In genomic region chr2:93218353-93218990, GRCm38 (mm10) we compare ENCODE assay signal across 17 mouse cellular contexts. TPM values are rescaled to one million over a fixed set of nuclear protein-coding genes. Genes with fewer than 3 reads are reported as not detected.
DNase-seq lines count a peak whose midpoint lies in the region; TF ChIP-seq lines count a peak whose summit lies in the region.
"Had no signal": no experiment of that assay in that cellular context is flagged by ENCODE, and none has a peak within 500 bp of the region (broad histone marks: within the 10 kb centered on the region; RNA-seq: fewer than 3 reads in every experiment).

No protein-coding gene starts in this region.

- peak; percentile 41 for DNase-seq in cerebellum, adult 9-11 months
- DNase-seq in cerebellum, postnatal 4 days (ENCODE audit: low spot score in 2 of 2): no peak
- no peak for DNase-seq in layer of hippocampus, adult 2 months (ENCODE audit: low spot score in 2 of 2)
- no peak for DNase-seq in layer of hippocampus, postnatal 36 days
- no peak for DNase-seq in CH12.LX (ENCODE audit: extremely low read depth)
- peak; percentile 45 for DNase-seq in adrenal gland, postnatal 25 days
- DNase-seq in frontal cortex, postnatal 36 days (ENCODE audit: low spot score in 2 of 2): no peak
- no peak for DNase-seq in urinary bladder, postnatal 14 days (ENCODE audit: low spot score)
- DNase-seq: B cell, adult 2 months; kidney, adult 18-20 months; kidney, postnatal 36 days; liver, embryonic 13.5 days; right cerebral cortex, postnatal 4 days; thymus, adult 2 months had no signal

- H3K4me2 ChIP-seq in CH12.LX (ENCODE audit: insufficient read depth, low read depth, poor library complexity, severe bottlenecking): peak overlapping the region; percentile 44
- H3K4me2 ChIP-seq: heart, embryonic 15.5 days; hindbrain, embryonic 14.5 days; liver, embryonic 13.5 days; midbrain, embryonic 12.5 days had no signal

- peaks cover 13% of the 10 kb centered on the region for H3K27me3 ChIP-seq in CH12.LX (replicated peaks)
- H3K27me3 ChIP-seq: heart, embryonic 15.5 days; liver, embryonic 13.5 days had no signal

- H3K4me3 ChIP-seq in layer of hippocampus, adult 2 months: no peak overlapping the region
- no peak overlapping the region for H3K4me3 ChIP-seq in CH12.LX (replicated peaks in 1 of 3; ENCODE audit: low read depth in 2 of 3, low read length in 2 of 3, poor library complexity in 1 of 3)
- H3K4me3 ChIP-seq: heart, embryonic 15.5 days; liver, embryonic 13.5 days; midbrain, embryonic 12.5 days had no signal

- no peaks in the 10 kb centered on the region for H3K36me3 ChIP-seq in CH12.LX (replicated peaks in 1 of 2; ENCODE audit: control insufficient read depth in 1 of 2, insufficient read depth in 1 of 2, low read length in 1 of 2)
- H3K36me3 ChIP-seq: liver, embryonic 13.5 days had no signal

- H3K9me3 ChIP-seq in CH12.LX (replicated peaks; ENCODE audit: low read length): no peaks in the 10 kb centered on the region
- H3K9me3 ChIP-seq: heart, embryonic 15.5 days; liver, embryonic 13.5 days; midbrain, embryonic 12.5 days had no signal

- H3K4me1 ChIP-seq in CH12.LX (ENCODE audit: control insufficient read depth in 1 of 2, insufficient read depth in 2 of 2): peaks cover 47 to 49% of the 10 kb centered on the region in 2 experiments

- in situ Hi-C loops in CH12.LX (cut with MboI; ENCODE audit: low pct_ligation_motif_present, low pct_unique_long_range_greater_than_20kb, low sequenced_read_pairs): loop anchor here (5.0 to 25.0 kb wide), 2 partner anchors 189 to 544 kb away; no protein-coding TSS in a partner anchor

- no peak for TF ChIP-seq CTCF in layer of hippocampus, adult 2 months (conservative IDR thresholded peaks at IDR 0.05)
- TF ChIP-seq CTCF in CH12.LX (conservative IDR thresholded peaks at IDR 0.05 in 1 of 2, IDR thresholded peaks at IDR 0.05 in 1 of 2; ENCODE audit: low read depth in 2 of 2, low read length in 2 of 2): no peak

- dilution Hi-C loops in CH12.LX (cut with MboI; ENCODE audit: extremely low pct_ligation_motif_present, extremely low pct_unique_long_range_greater_than_20kb, low sequenced_read_pairs): no loop called here

- no peak overlapping the region for H3K9ac ChIP-seq in CH12.LX (ENCODE audit: insufficient read depth, low read depth)
- H3K9ac ChIP-seq: heart, embryonic 15.5 days; hindbrain, embryonic 14.5 days; liver, embryonic 13.5 days; midbrain, embryonic 12.5 days had no signal

- no peak for TF ChIP-seq POLR2A in CH12.LX (IDR thresholded peaks at IDR 0.05; ENCODE audit: low read depth, low read length)

- peak overlapping the region; percentile 87; the same call in 1 of the 2 replicates for H3K27ac ChIP-seq in layer of hippocampus, adult 2 months
- H3K27ac ChIP-seq in CH12.LX (ENCODE audit: insufficient read depth, low read depth): peak overlapping the region; percentile 48
- H3K27ac ChIP-seq: heart, embryonic 15.5 days; hindbrain, embryonic 14.5 days; liver, embryonic 13.5 days had no signal

- TF ChIP-seq RAD21 in CH12.LX (IDR thresholded peaks at IDR 0.05; ENCODE audit: low read depth, low read length): no peak

- no peaks in the 10 kb centered on the region for H3K79me2 ChIP-seq in CH12.LX (replicated peaks; ENCODE audit: control insufficient read depth, extremely low read depth, insufficient read depth, poor library complexity, severe bottlenecking)

- no peak for TF ChIP-seq EP300 in CH12.LX (IDR thresholded peaks at IDR 0.05; ENCODE audit: low read length)

TF ChIP-seq in CH12.LX, 34 proteins besides CTCF, POLR2A, EP300 and RAD21:
- no peak for TF ChIP-seq JUND (conservative IDR thresholded peaks at IDR 0.05; ENCODE audit: low read depth, low read length)
- no peak for TF ChIP-seq GABPA (IDR thresholded peaks at IDR 0.05; ENCODE audit: insufficient replicate concordance, low read depth, low read length)
- TF ChIP-seq MXI1 (IDR thresholded peaks at IDR 0.05; ENCODE audit: low read depth, low read length): no peak
- TF ChIP-seq BHLHE40 (IDR thresholded peaks at IDR 0.05; ENCODE audit: low read depth, low read length): no peak
- TF ChIP-seq MYC (IDR thresholded peaks at IDR 0.05; ENCODE audit: low read depth, low read length): no peak
- TF ChIP-seq NRF1 (IDR thresholded peaks at IDR 0.05; ENCODE audit: low read depth, low read length): no peak
- no peak for TF ChIP-seq MAX (IDR thresholded peaks at IDR 0.05; ENCODE audit: low read length)
- no peak for TF ChIP-seq ETS1 (conservative IDR thresholded peaks at IDR 0.05; ENCODE audit: low read depth, low read length)
- no peak for TF ChIP-seq E2F4 (IDR thresholded peaks at IDR 0.05; ENCODE audit: insufficient replicate concordance, low read depth, low read length)
- no peak for TF ChIP-seq UBTF (IDR thresholded peaks at IDR 0.05; ENCODE audit: low read depth, low read length)
- TF ChIP-seq POLR2AphosphoS2 (IDR thresholded peaks at IDR 0.05; ENCODE audit: low read depth, low read length): no peak
- no peak for TF ChIP-seq ZC3H11A (IDR thresholded peaks at IDR 0.05; ENCODE audit: low read depth, low read length)
- no peak for TF ChIP-seq SIN3A (IDR thresholded peaks at IDR 0.05; ENCODE audit: low read length)
- TF ChIP-seq IRF4 (IDR thresholded peaks at IDR 0.05; ENCODE audit: low read depth, low read length): no peak
- TF ChIP-seq JUN (IDR thresholded peaks at IDR 0.05; ENCODE audit: insufficient read depth, low read depth, low read length): no peak
- TF ChIP-seq CHD1 (IDR thresholded peaks at IDR 0.05; ENCODE audit: low read depth, low read length): no peak
- no peak for TF ChIP-seq MAZ (IDR thresholded peaks at IDR 0.05; ENCODE audit: low read depth, low read length)

RNA-seq across cellular contexts. Expression of gene Trp53i11, which starts 31.1 kb away (rescaled TPM):
- total RNA-seq in layer of hippocampus, adult 2 months (2021): 10 to 100 TPM; 87.6 to 89.0 TPM
- 10 to 100 TPM; 79.8 to 83.2 TPM for total RNA-seq in layer of hippocampus, postnatal 36 days (2021)
- total RNA-seq in CH12.LX (2012; rRNA removed): 17.4 and 32.1 TPM in 2 replicates
- 0.36 and 0.49 TPM in 2 replicates for total RNA-seq in CH12.LX (2014; rRNA removed)
- polyA plus RNA-seq in CH12.LX (2012; ENCODE audit: insufficient read length, low read depth): 0.50 and 0.73 TPM in 2 replicates
- total RNA-seq in adrenal gland, postnatal 25 days (2021): 52.6 and 75.8 TPM in 2 replicates

Comparison
In these comparisons a context has a peak if more than half of its experiments do, and no peak if none do; other contexts are left out.
1. DNase-seq: peak in cerebellum, adult 9-11 months (single experiment) and adrenal gland, postnatal 25 days (single experiment); none in cerebellum, postnatal 4 days (0 of 2), layer of hippocampus, adult 2 months (0 of 2), layer of hippocampus, postnatal 36 days (0 of 2), CH12.LX (single experiment), frontal cortex, postnatal 36 days (0 of 2) and urinary bladder, postnatal 14 days (single experiment).